Mouse (Mus musculus): ENCODE results near the gene Triobp.

DNA sequence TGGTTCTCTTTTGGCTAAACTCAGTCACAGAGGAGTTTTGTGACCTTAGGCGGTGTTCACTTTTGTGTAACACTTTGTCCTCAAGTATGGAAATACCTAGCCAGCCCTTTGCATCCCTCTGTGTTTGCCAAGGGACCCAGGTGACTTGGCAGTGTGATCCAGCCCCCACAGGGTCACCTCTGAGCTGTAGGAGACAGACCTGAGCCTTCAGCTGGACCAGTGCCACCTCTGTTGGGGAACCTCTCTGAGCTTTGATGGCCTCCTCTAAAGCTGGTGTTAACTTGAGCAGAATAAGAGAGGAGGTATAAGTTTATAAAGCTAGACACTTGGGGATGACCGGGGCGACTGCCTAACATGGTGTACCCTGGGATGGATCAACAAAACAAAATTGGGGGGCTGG lies 1.4 kb downstream of the Triobp start:
- TF ChIP-seq CTCF (IDR thresholded peaks at IDR 0.05; ENCODE audit: control insufficient read depth, insufficient read depth, low read length) (no peak), POLR2A (IDR thresholded peaks at IDR 0.05; ENCODE audit: borderline replicate concordance, control insufficient read depth, low read depth, low read length) (no peak)
